Mouse (Mus musculus) hindbrain, embryonic 11.5 days (tissue): ENCODE data around the gene Pnma1. TPM values are rescaled to one million over a fixed set of nuclear protein-coding genes. Genes with fewer than 3 reads are reported as not detected.
A peak's percentile ranks its signal among the peaks of the same experiment; 100 is the strongest.
"Not testable (repeated sequence)": the region's sequence is repeated elsewhere in the genome, so short reads cannot be mapped to it uniquely, and the experiment has no call there.

Experiments used
- ATAC-seq: fragments of 200-750 bp; cut with Nextera tagmentation; 2 replicates; pipeline ENCODE4 v1.8.0; 2017; ENCODE audit warnings: mild to moderate bottlenecking, moderate TSS enrichment, moderate library complexity; ENCODE audit not compliant: low FRiP score
- DNase-seq: peaks from one replicate; pipeline ENCODE4 v3.0.0-alpha.2; 2015; ENCODE audit warnings: low spot score
- H3K27ac ChIP-seq: fragments of 300-500 bp; sonication (generic); 2 replicates; pipeline ENCODE4 v1.5.1; 2014; ENCODE audit warnings: mild to moderate bottlenecking, low read depth, low read length
- H3K27me3 ChIP-seq: fragments of 300-500 bp; sonication (generic); 2 replicates; pipeline ENCODE4 v1.6.1; 2014; ENCODE audit warnings: mild to moderate bottlenecking, low read length, moderate library complexity, mixed read lengths; ENCODE audit not compliant: control insufficient read depth, insufficient read depth
- H3K36me3 ChIP-seq: fragments of 300-500 bp; sonication (generic); 2 replicates; pipeline ENCODE4 v1.6.1; 2014; ENCODE audit warnings: mild to moderate bottlenecking, low read length, moderate library complexity, mixed read lengths; ENCODE audit not compliant: control insufficient read depth, insufficient read depth
- H3K4me1 ChIP-seq: fragments of 300-500 bp; sonication (generic); replicated peaks from 2 replicates; pipeline ENCODE4 v1.6.1; 2014; ENCODE audit warnings: low read length, mixed read lengths; ENCODE audit not compliant: control insufficient read depth, insufficient read depth
- H3K4me2 ChIP-seq: fragments of 300-500 bp; sonication (generic); replicated peaks from 2 replicates; pipeline ENCODE4 v1.6.1; 2014; ENCODE audit warnings: mild to moderate bottlenecking, low read depth, low read length
- H3K4me3 ChIP-seq: fragments of 300-500 bp; sonication (generic); 2 replicates; pipeline ENCODE4 v1.5.1; 2014; ENCODE audit warnings: low read depth, low read length
- H3K9ac ChIP-seq: fragments of 300-500 bp; sonication (generic); 2 replicates; pipeline ENCODE4 v1.6.1; 2014; ENCODE audit warnings: low read depth, low read length
- H3K9me3 ChIP-seq: fragments of 300-500 bp; sonication (generic); 2 replicates; pipeline ENCODE4 v1.6.1; 2016; ENCODE audit warnings: low read length; ENCODE audit not compliant: control insufficient read depth
- WGBS: fragments of 180-500 bp; shearing (Covaris S2); extraction: QIAGEN DNeasy Blood & Tissue Kit; methylation state at CpG from one replicate; pipeline ENCODE4 v1.1.7; 2014; 5-methylcytosine and 5-hydroxymethylcytosine counted together
- polyA plus RNA-seq: library from polyadenylated mRNA; unstranded; fragments of >200 nt; fragmentation: Nextera tagmentation; extraction: Ambion mirVana; gene quantifications from 2 replicates; pipeline ENCODE4 v1.2.1, GENCODE M21; 2014

The Pnma1 gene
- polyA plus RNA-seq, 1 experiment from 2014 or later: 2.6 TPM

DNA sequence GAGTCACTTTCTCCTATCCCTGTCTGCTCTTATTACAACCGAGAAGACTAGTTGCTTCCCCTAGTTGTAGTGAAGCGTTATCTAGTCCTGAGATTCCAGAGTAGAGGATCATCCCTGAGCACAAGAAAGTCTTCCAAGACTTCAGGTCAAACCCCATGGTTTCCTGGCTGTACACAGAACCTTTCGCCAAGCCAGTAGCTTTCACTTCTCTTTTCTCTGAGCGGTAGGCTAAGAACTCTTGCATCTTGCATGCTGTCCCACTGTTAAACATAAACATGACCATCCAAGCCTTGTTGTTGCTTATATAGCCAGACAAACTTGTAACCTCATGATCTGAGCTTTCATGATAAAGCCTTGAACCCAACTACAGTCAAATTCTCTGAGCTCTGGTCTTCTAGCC lies 37.5 kb downstream of the Pnma1 start:
- no peak overlapping the region for H3K4me2 ChIP-seq
- H3K4me3 ChIP-seq: no peak overlapping the region
- H3K27me3 ChIP-seq: no peaks in the 10 kb centered on the region
- 88% methylated on average over 4 of the region's 4 CpGs for WGBS
- ATAC-seq: no peak
- no peaks in the 10 kb centered on the region for H3K9me3 ChIP-seq
- H3K36me3 ChIP-seq: no peaks in the 10 kb centered on the region
- DNase-seq: no peak
- no peak overlapping the region for H3K27ac ChIP-seq
- peaks cover 4% of the 10 kb centered on the region; the same call in 1 of the 2 replicates for H3K4me1 ChIP-seq
- H3K9ac ChIP-seq: no peak overlapping the region

DNA sequence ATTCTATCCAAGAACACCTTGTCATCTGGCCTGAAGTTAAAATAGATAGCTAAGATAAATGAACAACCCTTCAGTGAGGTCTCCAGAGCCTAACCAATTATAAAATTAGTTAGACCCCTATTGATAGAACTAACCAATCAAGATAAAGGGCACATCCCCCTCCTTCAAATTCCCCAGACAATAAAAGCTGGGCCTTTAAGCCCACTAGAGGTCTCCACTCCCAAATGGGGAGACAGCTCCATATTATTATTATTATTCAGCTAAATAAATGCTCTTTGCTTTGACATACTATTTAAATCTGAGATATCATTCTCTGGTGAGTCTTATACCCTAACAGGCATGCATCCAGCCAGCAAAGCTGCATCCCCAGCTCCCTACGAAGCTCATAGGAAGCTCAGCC lies 38.4 kb downstream of the Pnma1 start:
- no peak overlapping the region for H3K9ac ChIP-seq
- H3K9me3 ChIP-seq: no peaks in the 10 kb centered on the region
- H3K36me3 ChIP-seq: no peaks in the 10 kb centered on the region
- no peak overlapping the region for H3K4me3 ChIP-seq
- no peak overlapping the region for H3K27ac ChIP-seq
- no peak overlapping the region for H3K4me2 ChIP-seq
- H3K27me3 ChIP-seq: no peaks in the 10 kb centered on the region
- DNase-seq (no peak), ATAC-seq (no peak)
- H3K4me1 ChIP-seq: peaks cover 3% of the 10 kb centered on the region; the same call in 1 of the 2 replicates
- WGBS: 80% methylated on average over 1 of the region's 1 CpGs

DNA sequence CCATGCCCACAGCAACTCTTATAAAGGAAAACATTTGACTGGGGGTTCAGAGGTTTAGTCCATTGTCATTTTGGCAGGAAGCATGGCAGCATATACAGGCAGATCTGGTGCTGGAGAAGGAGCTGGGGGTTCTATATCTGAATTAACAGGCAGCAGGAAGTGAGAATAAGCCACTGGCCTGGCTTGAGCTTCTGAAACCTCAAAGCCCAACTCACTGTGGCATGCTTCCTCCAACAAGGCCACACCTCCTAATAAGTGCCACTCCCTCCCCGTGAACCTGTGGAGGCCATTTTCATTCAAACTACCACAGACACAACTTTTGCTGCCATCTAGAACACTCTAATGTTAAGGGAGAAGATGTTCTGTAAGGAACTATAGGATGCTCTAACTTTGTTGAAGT lies 40.6 kb downstream of the Pnma1 start:
- 65% methylated on average over 1 of the region's 1 CpGs for WGBS
- no peaks in the 10 kb centered on the region for H3K36me3 ChIP-seq
- no peaks in the 10 kb centered on the region for H3K4me1 ChIP-seq
- H3K9me3 ChIP-seq: no peaks in the 10 kb centered on the region
- H3K4me2 ChIP-seq: no peak overlapping the region
- DNase-seq: no peak
- no peak overlapping the region for H3K9ac ChIP-seq
- H3K27ac ChIP-seq: no peak overlapping the region
- H3K27me3 ChIP-seq: no peaks in the 10 kb centered on the region
- H3K4me3 ChIP-seq: no peak overlapping the region
- ATAC-seq: no peak

DNA sequence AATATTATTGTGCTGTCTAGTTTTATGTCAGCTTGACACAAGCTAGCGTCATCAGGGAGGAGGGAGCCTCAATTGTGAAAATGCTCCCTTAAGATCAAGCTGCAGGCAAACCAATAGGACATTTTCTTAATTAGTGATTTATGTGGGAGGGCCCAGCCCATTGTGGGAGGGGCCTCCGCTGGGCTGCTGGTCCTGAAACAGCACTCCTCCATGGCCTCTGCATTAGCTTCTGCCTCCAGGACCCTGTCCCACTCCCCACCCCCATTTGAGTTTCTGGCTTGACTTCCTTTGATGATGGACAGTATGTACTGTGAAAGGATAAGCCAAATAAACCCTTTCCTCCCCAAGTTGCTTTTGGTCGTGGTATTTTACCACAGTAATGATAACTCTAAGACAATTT lies 41.3 kb downstream of the Pnma1 start:
- no peak overlapping the region for H3K4me3 ChIP-seq
- H3K27ac ChIP-seq: no peak overlapping the region
- H3K9me3 ChIP-seq: no peaks in the 10 kb centered on the region
- WGBS: 75% methylated on average over 3 of the region's 3 CpGs
- H3K4me1 ChIP-seq: no peaks in the 10 kb centered on the region
- H3K4me2 ChIP-seq: no peak overlapping the region
- no peaks in the 10 kb centered on the region for H3K27me3 ChIP-seq
- ATAC-seq (no peak), DNase-seq (no peak)
- no peaks in the 10 kb centered on the region for H3K36me3 ChIP-seq
- H3K9ac ChIP-seq: no peak overlapping the region

DNA sequence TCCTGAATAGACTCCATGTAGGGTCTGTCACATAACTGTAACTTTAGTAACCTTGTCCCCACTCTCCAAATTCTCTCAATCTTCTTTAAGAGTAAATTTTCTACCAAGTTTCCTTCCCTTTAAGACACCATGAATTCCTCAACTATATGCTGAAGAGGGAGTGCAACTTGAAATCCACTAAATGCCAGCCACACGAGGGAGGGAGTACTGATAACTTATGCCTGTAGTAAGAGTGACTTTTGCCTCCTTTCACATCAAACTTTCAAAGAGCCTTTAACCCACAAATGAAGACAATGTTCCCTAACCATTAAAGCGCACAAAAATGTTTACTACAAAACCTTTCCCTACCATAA lies 46.8 kb downstream of the Pnma1 start:
- Histone ChIP-seq H3K4me1 (no peaks in the 10 kb centered on the region), H3K36me3 (no peaks in the 10 kb centered on the region), H3K27ac (no peak overlapping the region), H3K9ac (no peak overlapping the region; the same call in 1 of the 2 replicates), H3K9me3 (no peaks in the 10 kb centered on the region), H3K4me2 (peak overlapping the region; percentile 57), H3K4me3 (peak overlapping the region; percentile 36), H3K27me3 (no peaks in the 10 kb centered on the region)
- DNase-seq: peak; percentile 15
- no peak for ATAC-seq
- WGBS: 68% methylated on average over 2 of the region's 2 CpGs

DNA sequence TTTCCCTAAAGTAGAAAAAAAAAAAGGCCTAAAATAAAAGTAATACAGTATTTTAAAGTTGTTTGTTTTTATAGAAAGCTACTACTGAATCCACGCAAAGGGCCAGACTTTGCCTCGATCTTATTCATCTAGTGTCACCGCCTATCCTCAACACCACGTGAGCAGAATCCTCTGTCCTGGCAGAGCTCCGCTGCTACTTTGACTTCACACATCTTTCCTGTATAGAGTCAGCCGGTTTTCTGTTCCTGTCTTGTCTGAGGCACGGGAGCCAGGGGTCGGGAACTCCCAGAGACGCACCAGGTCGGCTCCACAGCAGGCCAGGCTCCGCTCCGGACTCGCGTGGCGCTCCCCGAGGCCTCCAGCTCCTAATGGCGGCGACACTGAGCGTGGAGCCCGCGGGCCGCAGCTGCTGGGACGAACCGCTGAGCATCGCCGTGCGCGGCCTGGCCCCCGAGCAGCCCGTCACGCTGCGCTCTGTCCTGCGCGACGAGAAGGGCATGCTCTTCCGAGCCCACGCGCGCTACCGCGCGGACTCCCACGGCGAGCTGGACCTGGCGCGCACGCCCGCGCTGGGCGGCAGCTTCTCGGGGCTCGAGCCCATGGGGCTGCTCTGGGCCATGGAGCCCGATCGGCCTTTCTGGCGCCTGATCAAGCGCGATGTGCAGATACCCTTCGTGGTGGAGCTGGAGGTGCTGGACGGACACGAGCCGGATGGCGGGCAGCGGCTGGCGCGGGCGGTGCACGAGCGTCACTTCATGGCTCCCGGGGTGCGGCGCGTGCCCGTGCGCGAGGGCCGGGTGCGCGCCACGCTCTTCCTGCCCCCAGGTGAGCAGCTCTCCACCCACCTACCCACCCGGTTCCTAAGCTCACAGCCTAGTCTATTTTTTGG lies 47.4 kb downstream of the Pnma1 start, which contains the start of gene Acot6:
TSS of gene Acot6 (plus strand) at position 51 of the 889 bp plus-strand sequence.
- peak within 1 kb of the TSS; percentile 57 for H3K4me2 ChIP-seq
- DNase-seq: peak; percentile 64
- peak within 1 kb of the TSS; percentile 36 for H3K4me3 ChIP-seq
- not testable (repeated sequence) for H3K9me3 ChIP-seq, H3K4me1 ChIP-seq, H3K36me3 ChIP-seq, H3K27me3 ChIP-seq, H3K27ac ChIP-seq
- WGBS: under 1% methylated on average over 25 of the region's 80 CpGs
- peak; percentile 54; the same call in 1 of the 2 replicates for ATAC-seq
- peak within 1 kb of the TSS; percentile 45 for H3K9ac ChIP-seq

DNA sequence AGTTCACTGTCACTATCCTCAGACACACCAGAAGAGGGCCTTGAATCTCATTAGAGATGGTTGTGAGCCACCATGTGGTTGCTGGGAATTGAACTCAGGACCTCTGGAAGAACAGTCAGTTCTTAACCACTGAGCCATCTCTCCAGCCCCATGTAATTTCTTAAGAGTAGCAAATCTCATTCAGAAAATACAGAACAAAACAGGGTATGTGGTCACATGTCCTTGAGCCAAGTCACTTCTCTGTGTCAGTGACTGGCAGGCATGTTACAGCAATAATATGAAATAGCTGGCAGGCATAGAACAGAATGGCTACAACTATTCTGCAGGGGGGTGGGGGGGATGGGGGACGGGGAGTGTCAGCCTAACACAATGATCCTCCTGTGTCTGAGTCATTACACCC lies 48.2 kb downstream of the Pnma1 start:
- Histone ChIP-seq H3K4me1 (no peaks in the 10 kb centered on the region), H3K27ac (no peak overlapping the region), H3K4me2 (no peak overlapping the region), H3K9me3 (no peaks in the 10 kb centered on the region), H3K36me3 (no peaks in the 10 kb centered on the region), H3K4me3 (no peak overlapping the region), H3K27me3 (no peaks in the 10 kb centered on the region), H3K9ac (no peak overlapping the region)
- ATAC-seq: no peak
- DNase-seq: no peak
- 75% methylated on average over 1 of the region's 1 CpGs for WGBS

DNA sequence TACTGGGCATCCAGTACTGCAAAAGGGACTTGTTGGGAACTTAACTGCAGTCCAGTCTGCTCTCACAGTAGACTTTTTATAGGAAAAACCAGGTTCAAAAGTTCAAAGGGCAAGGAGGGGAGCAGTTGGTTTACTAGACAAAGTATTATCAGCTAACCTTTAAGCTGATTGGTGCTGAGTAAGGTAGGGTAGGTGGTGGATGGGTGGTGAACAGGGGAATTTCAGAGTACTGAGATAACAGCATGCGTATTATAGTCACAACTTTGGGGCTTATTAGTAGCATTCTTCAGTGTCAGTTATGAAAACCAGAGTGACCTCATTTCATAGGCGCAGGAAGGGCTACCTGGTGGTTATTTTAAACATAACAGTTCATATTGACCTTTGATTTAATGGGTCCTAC lies 48.7 kb downstream of the Pnma1 start:
- H3K27me3 ChIP-seq: no peaks in the 10 kb centered on the region
- no peak overlapping the region for H3K27ac ChIP-seq
- no peaks in the 10 kb centered on the region for H3K9me3 ChIP-seq
- no peaks in the 10 kb centered on the region for H3K4me1 ChIP-seq
- H3K4me2 ChIP-seq: no peak overlapping the region
- no peak overlapping the region for H3K4me3 ChIP-seq
- DNase-seq (no peak), ATAC-seq (no peak)
- no peak overlapping the region for H3K9ac ChIP-seq
- 92% methylated on average over 2 of the region's 2 CpGs for WGBS
- no peaks in the 10 kb centered on the region for H3K36me3 ChIP-seq
